Mouse (Mus musculus) intestine, embryonic 14.5 days (tissue): ENCODE results near the gene Txnl4b. TPM values are rescaled to one million over a fixed set of nuclear protein-coding genes. Genes with fewer than 3 reads are reported as not detected.

Source experiments
- ATAC-seq: fragments of 200-750 bp; cut with Nextera tagmentation; replicated peaks from 2 replicates; pipeline ENCODE4 v1.8.0; 2017; ENCODE audit warnings: low read depth, moderate number of reproducible peaks, moderate TSS enrichment, moderate library complexity; ENCODE audit not compliant: low FRiP score, low TSS enrichment
- DNase-seq: peaks from one replicate; pipeline ENCODE4 v3.0.0-alpha.2; 2018; ENCODE audit warnings: low spot score
- H3K27ac ChIP-seq: fragments of 300-500 bp; sonication (generic); 2 replicates; pipeline ENCODE4 v1.5.1; 2014; ENCODE audit warnings: low read depth, mild to moderate bottlenecking, control low read depth
- H3K27me3 ChIP-seq: fragments of 300-500 bp; sonication (generic); replicated peaks from 2 replicates; pipeline ENCODE4 v1.6.1; 2014; ENCODE audit warnings: low read length, control low read depth; ENCODE audit not compliant: control insufficient read depth, insufficient read depth
- H3K36me3 ChIP-seq: fragments of 300-500 bp; sonication (generic); 2 replicates; pipeline ENCODE4 v1.6.1; 2014; ENCODE audit warnings: low read length, control low read depth; ENCODE audit not compliant: control insufficient read depth, insufficient read depth
- H3K4me1 ChIP-seq: fragments of 300-500 bp; sonication (generic); replicated peaks from 2 replicates; pipeline ENCODE4 v1.6.1; 2014; ENCODE audit warnings: low read length, control low read depth, mixed read lengths; ENCODE audit not compliant: control insufficient read depth, insufficient read depth
- H3K4me2 ChIP-seq: fragments of 300-500 bp; sonication (generic); 2 replicates; pipeline ENCODE4 v1.6.1; 2014; ENCODE audit warnings: low read length
- H3K4me3 ChIP-seq: fragments of 300-500 bp; sonication (generic); 2 replicates; pipeline ENCODE4 v1.5.1; 2014; ENCODE audit warnings: low read depth, low read length, control low read depth, mixed read lengths
- H3K9ac ChIP-seq: fragments of 300-500 bp; sonication (generic); 2 replicates; pipeline ENCODE4 v1.6.1; 2014; ENCODE audit warnings: mild to moderate bottlenecking, low read length
- H3K9me3 ChIP-seq: fragments of 300-500 bp; sonication (generic); 2 replicates; pipeline ENCODE4 v1.6.1; 2016; ENCODE audit warnings: low read length, control low read depth; ENCODE audit not compliant: control insufficient read depth
- WGBS: fragments of 180-500 bp; shearing (Covaris S2); extraction: QIAGEN DNeasy Blood & Tissue Kit; methylation state at CpG from one replicate; pipeline ENCODE4 v1.1.7; 2014; 5-methylcytosine and 5-hydroxymethylcytosine counted together
- polyA plus RNA-seq: library from polyadenylated mRNA; unstranded; fragments of >200 nt; fragmentation: Nextera tagmentation; extraction: Ambion mirVana; gene quantifications from 2 replicates; pipeline ENCODE4 v1.2.1, GENCODE M21; 2014

Gene Txnl4b
- polyA plus RNA-seq, 1 experiment from 2014 or later: 24.3 TPM

- peaks cover 8% of the 10 kb centered on the region for H3K4me1 ChIP-seq
- H3K9me3 ChIP-seq: no peaks in the 10 kb centered on the region
- ATAC-seq (no peak), DNase-seq (no peak)
- no peaks in the 10 kb centered on the region for H3K27me3 ChIP-seq
- H3K36me3 ChIP-seq: peaks cover 38% of the 10 kb centered on the region
- H3K4me3 ChIP-seq: 0 out of 2 replicates have a peak overlapping the region, but pooled peaks have one; percentile 100
- no peak overlapping the region for H3K4me2 ChIP-seq
- no peak overlapping the region for H3K9ac ChIP-seq
- WGBS: 86% methylated on average over 2 of the region's 2 CpGs
- no peak overlapping the region for H3K27ac ChIP-seq
Observed at GRCm38 (mm10) chr8:109563881-109564280, 1.8 kb upstream of the Txnl4b start.

- no peaks in the 10 kb centered on the region for H3K27me3 ChIP-seq
- no peaks in the 10 kb centered on the region for H3K9me3 ChIP-seq
- WGBS: 5% methylated on average over 10 of the region's 10 CpGs
- peak overlapping the region; percentile 99 for H3K4me2 ChIP-seq
- H3K9ac ChIP-seq: peak overlapping the region; percentile 97
- ATAC-seq: no peak
- peak overlapping the region; percentile 92 for H3K27ac ChIP-seq
- DNase-seq: no peak
- H3K4me3 ChIP-seq: peak overlapping the region; percentile 100
- H3K4me1 ChIP-seq: peaks cover 8% of the 10 kb centered on the region
- peaks cover 33% of the 10 kb centered on the region for H3K36me3 ChIP-seq
Observed at GRCm38 (mm10) chr8:109564766-109565165, 926 bp upstream of the Txnl4b start.

GRCm38 (mm10) chr8:109571139-109571538 is 5.4 kb downstream of the Txnl4b start:
- Histone ChIP-seq H3K4me2 (no peak overlapping the region), H3K9ac (no peak overlapping the region), H3K4me3 (no peak overlapping the region), H3K9me3 (no peaks in the 10 kb centered on the region), H3K27me3 (no peaks in the 10 kb centered on the region), H3K4me1 (no peaks in the 10 kb centered on the region), H3K27ac (no peak overlapping the region), H3K36me3 (peaks cover 14% of the 10 kb centered on the region; the same call in 1 of the 2 replicates)
- DNase-seq (no peak), ATAC-seq (no peak)
- WGBS: 90% methylated on average over 12 of the region's 12 CpGs

- Histone ChIP-seq H3K4me3 (no peak overlapping the region), H3K9me3 (no peaks in the 10 kb centered on the region), H3K9ac (no peak overlapping the region), H3K27ac (no peak overlapping the region), H3K27me3 (no peaks in the 10 kb centered on the region), H3K4me1 (no peaks in the 10 kb centered on the region), H3K36me3 (no peaks in the 10 kb centered on the region), H3K4me2 (no peak overlapping the region)
- DNase-seq (no peak), ATAC-seq (no peak)
- 62% methylated on average over 4 of the region's 4 CpGs for WGBS
Observed at GRCm38 (mm10) chr8:109576311-109576710, 10.6 kb downstream of the Txnl4b start.

GRCm38 (mm10) chr8:109578900-109579301 is 13.2 kb downstream of the Txnl4b start, which contains the start of gene Hp:
Gene Hp (minus strand): TSS chr8:109579172.
- Histone ChIP-seq H3K9me3 (no peaks in the 10 kb centered on the region), H3K4me2 (no peak within 1 kb of the TSS), H3K4me3 (no peak within 1 kb of the TSS), H3K27ac (no peak within 1 kb of the TSS), H3K27me3 (no peaks in the 10 kb centered on the region), H3K36me3 (no peaks in the 10 kb centered on the region), H3K9ac (no peak within 1 kb of the TSS), H3K4me1 (no peaks in the 10 kb centered on the region)
- no peak for DNase-seq
- no peak for ATAC-seq
- 69% methylated on average over 8 of the region's 8 CpGs for WGBS

GRCm38 (mm10) chr8:109584293-109584692 is 18.6 kb downstream of the Txnl4b start:
- whole genome bisulfite sequencing: 76% methylated on average over 4 of the region's 4 CpGs
- H3K9me3 ChIP-seq: no peaks in the 10 kb centered on the region
- H3K4me3 ChIP-seq: no peak overlapping the region
- no peaks in the 10 kb centered on the region for H3K4me1 ChIP-seq
- H3K27me3 ChIP-seq: no peaks in the 10 kb centered on the region
- no peaks in the 10 kb centered on the region for H3K36me3 ChIP-seq
- no peak for ATAC-seq
- no peak overlapping the region for H3K27ac ChIP-seq
- H3K9ac ChIP-seq: no peak overlapping the region
- H3K4me2 ChIP-seq: no peak overlapping the region
- DNase-seq: no peak

- Histone ChIP-seq H3K36me3 (no peaks in the 10 kb centered on the region), H3K4me2 (no peak overlapping the region), H3K27me3 (no peaks in the 10 kb centered on the region), H3K27ac (no peak overlapping the region), H3K4me1 (no peaks in the 10 kb centered on the region), H3K9me3 (no peaks in the 10 kb centered on the region), H3K9ac (no peak overlapping the region), H3K4me3 (no peak overlapping the region)
- WGBS: 73% methylated on average over 3 of the region's 3 CpGs
- ATAC-seq: no peak
- no peak for DNase-seq
Observed at GRCm38 (mm10) chr8:109584830-109585229, 19.1 kb downstream of the Txnl4b start.

GRCm38 (mm10) chr8:109585652-109586051 is 20.0 kb downstream of the Txnl4b start:
- Histone ChIP-seq H3K4me3 (no peak overlapping the region), H3K36me3 (no peaks in the 10 kb centered on the region)
- ATAC-seq: no peak

GRCm38 (mm10) chr8:109586972-109587504 is 21.3 kb downstream of the Txnl4b start:
- Histone ChIP-seq H3K4me2 (no peak overlapping the region), H3K9ac (no peak overlapping the region), H3K4me1 (no peaks in the 10 kb centered on the region), H3K4me3 (no peak overlapping the region), H3K27ac (no peak overlapping the region), H3K36me3 (peaks cover 5% of the 10 kb centered on the region), H3K27me3 (no peaks in the 10 kb centered on the region), H3K9me3 (no peaks in the 10 kb centered on the region)
- 52% methylated on average over 7 of the region's 7 CpGs for WGBS
- DNase-seq: no peak
- no peak for ATAC-seq

More at GRCm38 (mm10) chr8:109585652-109586051, 20.0 kb downstream of the Txnl4b start:
- H3K4me2 ChIP-seq: no peak overlapping the region
- no peak overlapping the region for H3K9ac ChIP-seq
- H3K4me1 ChIP-seq: no peaks in the 10 kb centered on the region
- H3K27ac ChIP-seq: no peak overlapping the region
- DNase-seq: no peak
- H3K9me3 ChIP-seq: no peaks in the 10 kb centered on the region
- no peaks in the 10 kb centered on the region for H3K27me3 ChIP-seq
